Mouse (Mus musculus) lung, postnatal 0 days (tissue): ENCODE measurements around the gene Eif2s2.

Source experiments
- CTCF ChIP-seq: IDR thresholded peaks from 2 replicates; pipeline ENCODE4 v1.5.1; 2016; ENCODE audit warnings: antibody characterized with exemption, mild to moderate bottlenecking
- EP300 ChIP-seq: IDR thresholded peaks from 2 replicates; pipeline ENCODE4 v1.6.1; 2016; ENCODE audit warnings: antibody characterized with exemption, mild to moderate bottlenecking, control low read depth

- TF ChIP-seq CTCF (no peak), EP300 (no peak)
Observed at GRCm38 (mm10) chr2:154937547-154938390, 45.0 kb upstream of the Eif2s2 start.
